Mouse (Mus musculus) B cell, adult 2 months (primary cell): ENCODE data around the gene Opn3.

ENCODE experiments used
- DNase-seq, 2 experiments: peaks; one replicate each; pipeline ENCODE4 v3.0.0; 2022

Opn3 gene

DNA sequence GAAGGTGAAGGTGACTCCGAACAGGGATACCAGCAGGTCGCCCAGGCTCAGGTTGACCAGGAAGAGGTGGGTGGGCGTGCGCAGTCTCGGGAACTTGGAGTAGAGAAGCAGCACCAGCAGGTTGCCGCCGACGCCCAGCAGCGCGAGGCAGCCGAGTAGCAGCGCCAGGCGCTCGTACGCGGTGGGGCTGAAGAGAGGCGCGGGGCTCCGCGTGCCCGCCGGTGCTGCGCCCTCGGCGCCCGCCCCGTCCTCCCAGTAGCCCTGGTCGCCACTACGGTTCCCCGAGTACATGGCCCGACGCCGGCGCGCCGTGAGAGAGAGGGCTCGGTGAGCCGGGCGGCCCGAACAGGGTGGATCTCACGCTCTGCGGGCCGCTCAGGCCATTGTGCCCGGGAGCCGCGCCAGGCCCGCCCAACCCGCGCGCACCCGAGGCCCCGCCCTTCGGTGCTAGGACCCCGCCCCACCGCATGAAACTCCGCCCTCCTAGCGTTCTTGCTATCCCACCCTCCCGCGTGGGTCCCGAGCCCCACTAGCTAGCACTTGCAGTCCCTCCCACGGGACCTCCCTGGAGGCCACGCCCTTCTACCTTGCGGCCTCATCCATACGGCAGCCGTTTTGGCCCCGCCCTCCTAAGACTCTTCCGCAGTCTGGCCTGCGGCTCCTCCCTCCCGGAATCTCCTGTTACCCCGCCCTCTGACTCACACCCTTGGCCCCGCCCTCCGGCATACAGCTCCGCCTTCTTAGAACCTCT is at the start of gene Opn3, which contains the start of gene Chml:
Gene Opn3 (minus strand): TSS at position 531 of the 751 bp plus-strand sequence.
Gene Chml (minus strand): TSS at position 656 of the 751 bp plus-strand sequence.
- DNase-seq: peak; percentile 99 to 100

DNA sequence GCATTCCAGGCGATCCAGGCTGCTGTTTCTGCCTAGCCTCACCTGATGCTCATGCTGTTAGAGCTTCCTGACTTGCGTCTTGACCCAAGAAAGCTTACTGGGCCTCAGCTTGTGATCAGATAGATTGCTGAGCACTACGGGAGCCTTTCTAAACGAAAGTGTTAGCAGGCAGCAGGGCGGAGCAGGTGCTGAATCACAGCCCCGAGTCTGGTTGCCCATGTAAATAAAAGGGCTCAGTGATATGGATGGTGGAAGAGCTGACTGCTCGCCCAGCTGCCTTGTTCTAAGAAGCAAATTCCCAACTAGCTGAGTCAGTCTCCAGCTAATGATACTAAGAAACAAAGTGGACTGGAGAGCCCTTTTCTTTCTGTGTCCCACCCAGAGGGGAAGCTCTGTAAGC is 33.2 kb upstream of the Opn3 start:
- DNase-seq: no peak

DNA sequence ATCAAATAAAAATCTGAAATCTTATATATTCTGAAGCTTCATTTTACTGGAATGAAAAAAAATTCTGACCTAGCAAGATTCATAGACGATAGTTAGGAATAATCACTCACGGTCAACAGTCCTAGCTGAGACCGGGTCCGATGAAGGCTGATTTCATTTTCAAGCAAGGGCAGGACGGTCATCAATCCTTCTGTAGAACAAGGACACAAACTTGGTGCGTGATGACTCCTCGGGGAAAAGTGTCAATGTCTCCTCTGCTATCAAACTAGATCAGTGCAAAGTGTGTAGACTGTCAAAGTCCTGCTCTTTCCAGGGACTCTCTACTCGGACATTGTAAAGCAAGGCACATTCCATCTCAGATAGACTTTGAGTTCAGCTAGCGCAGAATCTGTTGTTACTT is 24.3 kb upstream of the Opn3 start:
- DNase-seq: no peak

DNA sequence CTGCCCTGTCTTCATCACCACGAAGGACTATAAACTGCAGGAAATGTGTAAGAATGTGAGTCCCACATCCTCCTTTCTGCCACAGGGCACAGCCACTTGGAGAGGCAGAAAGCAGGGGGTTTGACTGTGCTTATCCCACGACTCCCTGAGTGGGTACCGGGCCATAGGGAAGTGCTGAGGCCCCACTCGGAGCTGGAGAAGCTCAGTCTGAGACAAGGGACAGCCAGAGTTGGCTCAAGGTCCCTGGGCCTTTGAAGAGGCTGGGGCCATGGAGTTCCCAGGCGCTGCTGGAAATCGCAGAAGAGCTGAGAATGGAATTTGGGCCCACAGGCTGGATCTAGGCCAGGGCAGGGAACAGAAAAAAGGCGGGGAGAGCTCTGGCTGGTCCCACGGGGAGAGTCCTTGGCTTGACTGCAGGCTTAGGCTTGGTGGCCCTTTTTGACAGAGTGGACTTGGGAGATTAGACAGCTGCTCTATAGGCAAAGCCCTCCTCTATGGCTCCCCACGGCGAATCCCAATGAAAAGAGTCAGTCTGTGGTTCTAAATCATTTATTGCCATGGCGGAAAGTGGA is 19.8 kb upstream of the Opn3 start:
- no peak for DNase-seq

DNA sequence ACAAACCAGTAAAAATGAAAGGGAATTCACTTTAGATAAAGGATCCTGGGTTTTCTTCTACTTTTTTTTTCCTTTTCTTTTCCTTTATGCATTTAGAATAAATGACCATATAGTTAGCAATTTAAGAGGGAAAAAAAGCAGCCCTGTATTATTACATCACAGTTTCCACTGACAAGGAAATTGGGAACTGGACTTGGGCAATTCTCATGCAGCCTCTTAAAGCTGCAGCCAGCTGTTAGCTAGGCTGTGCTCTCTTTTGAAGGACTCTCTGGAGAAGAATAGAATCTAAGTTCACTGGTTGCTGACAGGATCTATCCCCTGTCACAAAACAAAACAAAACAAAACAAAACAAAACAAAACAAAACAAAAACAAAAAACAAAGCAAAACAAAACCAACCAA is 15.4 kb upstream of the Opn3 start:
- no peak for DNase-seq

DNA sequence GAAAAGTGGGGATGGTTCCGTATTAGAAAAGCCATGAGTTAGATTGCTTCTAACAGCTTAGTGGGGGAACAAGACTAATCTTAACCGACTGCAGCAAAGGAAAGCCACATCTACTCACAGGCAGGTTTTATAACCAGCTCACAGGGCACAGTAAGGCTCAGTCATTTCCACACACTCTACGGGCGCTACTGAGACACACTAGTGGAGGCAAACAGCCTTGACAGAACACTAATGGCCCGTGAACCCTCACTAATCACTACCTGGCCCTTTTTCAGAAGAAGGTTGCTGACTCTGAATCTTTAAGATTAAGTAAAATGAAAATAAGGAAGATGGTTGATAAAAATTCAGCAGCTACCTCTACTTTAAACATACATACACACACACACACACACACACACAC is 15.0 kb upstream of the Opn3 start:
- no peak for DNase-seq

DNA sequence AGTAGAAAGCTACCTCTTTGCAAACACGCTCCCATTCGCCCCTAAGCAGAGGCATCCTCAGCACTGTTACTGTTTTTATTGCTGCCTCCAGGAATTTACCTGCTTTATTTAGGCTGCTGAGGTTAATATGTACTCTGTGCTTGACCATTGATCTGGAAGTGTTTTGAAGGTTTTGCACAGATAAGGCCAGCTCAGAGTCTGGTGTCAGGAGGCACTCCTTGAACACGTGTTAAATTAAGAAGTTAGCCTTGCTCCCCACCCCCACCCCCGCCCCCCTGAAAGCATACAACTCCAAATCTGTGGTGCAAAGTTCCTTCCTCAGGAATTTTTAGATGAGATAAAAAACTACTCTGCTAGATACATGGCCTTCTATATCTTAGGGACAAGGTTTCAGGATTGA is 8.6 kb upstream of the Opn3 start:
- DNase-seq: no peak

DNA sequence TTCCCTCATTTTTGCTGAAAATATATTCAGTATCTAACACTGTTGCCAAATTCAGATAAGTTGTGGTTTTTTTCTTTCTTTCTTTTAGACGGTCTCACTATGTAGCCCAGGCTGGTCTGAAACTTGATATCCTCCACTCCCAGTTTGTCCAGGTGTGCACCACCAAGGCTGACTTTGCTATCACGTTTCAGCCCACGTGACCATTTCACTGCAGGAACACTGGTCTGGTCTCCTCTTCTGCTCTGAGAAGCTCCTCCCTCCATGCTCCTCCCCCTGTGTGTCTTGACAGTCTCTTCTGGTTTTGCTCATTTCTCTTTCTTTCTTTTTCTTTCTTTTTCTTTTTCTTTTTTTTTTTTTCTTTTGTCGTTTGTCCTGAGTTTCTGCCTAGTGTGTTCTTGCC is 7.2 kb upstream of the Opn3 start:
- peak; percentile 5 to 12 for DNase-seq

DNA sequence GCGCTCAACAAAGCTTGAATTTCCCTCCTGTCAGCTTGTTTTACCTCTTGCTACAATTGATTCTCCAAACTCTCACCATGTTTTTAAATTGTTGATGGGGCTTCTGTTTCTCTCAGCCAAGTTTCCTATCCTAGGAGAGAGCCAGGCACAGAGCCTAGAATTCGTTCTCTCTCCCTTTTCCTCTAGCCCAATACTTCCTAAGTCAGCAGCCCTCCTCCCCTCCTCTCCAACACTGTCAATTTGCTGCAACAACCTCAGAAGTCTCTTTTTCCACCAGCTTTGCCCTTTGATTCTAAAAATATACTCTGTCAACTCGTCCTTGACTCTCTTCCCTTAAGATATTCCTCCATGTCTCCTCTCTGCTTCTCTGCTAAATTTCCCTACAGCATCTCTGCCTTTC is 6.8 kb upstream of the Opn3 start:
- DNase-seq: no peak

DNA sequence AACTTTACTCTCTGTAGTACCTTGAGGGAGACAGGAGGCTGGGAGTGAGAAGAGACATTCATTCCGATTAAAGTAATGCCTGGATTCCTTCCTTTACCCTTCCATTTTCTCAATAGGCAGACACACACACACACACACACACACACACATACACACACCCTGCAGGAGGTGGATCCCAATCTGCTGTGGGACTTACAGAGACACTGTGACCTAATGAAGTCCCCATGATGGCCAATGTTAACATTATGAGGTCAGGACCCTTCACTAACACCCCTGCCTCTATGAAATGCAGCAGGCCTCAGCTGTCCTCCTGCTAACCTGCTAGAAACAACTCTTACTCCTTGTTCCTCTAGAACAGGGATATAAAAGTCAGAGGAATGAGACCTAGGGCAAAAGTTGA is 5.7 kb upstream of the Opn3 start, which contains the start of gene Wdr64:
Gene Wdr64 (plus strand): TSS at position 301 of the 400 bp plus-strand sequence.
- DNase-seq: no peak

DNA sequence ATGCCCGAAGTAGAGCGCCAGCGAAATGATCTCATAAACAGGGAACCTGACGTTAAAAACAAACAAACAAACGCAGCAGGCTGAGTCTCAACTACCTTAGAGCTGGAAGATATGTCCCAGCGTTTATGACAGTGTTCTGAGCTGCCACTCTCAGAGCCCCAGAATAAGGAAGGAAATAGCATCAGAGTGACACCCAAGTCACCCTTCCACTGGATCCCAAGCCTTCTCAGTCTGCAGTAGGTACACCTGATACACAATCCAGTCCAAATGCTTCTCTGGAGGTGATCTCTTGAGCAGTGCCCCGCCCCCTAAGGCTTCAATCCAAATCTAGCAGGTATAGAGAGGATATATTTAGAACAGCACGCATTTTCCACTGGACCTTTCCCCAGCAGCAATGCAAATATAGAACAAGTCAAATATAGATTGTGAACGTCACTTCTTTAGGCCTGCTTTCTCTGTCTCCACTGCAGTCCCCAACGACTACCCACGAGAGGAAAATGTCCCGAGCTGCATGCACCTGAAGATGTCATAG is 919 bp upstream of the Opn3 start:
- peak; percentile 38 to 40 for DNase-seq

DNA sequence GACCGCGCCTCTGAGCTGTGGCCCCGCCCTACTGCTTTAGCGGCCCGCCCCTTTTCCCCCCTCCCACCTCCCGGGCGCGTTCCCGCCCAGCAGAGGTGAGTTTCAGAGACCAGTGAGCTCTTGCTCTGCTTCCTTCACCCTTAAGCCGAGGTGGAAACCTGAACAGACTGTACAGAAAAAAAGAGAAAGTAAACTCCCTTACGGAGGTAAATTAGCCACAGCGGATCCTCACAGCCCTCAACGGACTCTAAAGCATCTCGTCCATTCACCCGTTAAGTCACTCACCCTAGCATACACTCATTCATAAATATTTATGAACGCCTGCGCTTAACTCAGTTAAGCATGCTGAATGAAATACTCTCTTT is 403 bp upstream of the Opn3 start:
- no peak for DNase-seq

DNA sequence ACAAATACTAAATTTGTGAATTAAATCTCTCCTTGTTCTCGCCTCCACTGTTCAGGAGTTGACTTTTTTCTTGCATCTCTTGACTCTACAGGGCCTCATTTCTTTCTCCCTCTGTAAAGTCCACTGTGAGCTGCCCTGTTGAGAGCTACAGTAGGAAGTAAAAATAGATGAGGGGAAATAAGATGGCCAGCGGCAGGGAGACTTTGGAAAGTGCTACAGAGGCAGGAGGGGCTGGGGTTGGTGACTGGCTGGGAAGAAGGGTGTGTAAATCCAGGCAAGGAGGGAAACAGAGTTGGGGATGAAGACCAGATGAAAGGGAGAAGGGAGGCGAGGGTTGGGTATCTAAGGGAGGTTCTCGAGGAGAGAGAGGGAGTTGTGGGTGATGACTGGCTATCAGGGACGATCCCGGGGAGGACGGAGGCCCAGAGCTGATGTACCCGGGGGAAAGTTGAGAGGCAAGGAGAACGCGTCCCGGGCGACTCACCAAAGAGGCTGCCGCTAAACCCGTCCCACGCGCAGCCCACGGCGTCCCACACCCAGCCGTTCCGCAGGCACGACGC is 810 bp downstream of the Opn3 start:
- DNase-seq: peak in 1 of 2 experiments; percentile 21

DNA sequence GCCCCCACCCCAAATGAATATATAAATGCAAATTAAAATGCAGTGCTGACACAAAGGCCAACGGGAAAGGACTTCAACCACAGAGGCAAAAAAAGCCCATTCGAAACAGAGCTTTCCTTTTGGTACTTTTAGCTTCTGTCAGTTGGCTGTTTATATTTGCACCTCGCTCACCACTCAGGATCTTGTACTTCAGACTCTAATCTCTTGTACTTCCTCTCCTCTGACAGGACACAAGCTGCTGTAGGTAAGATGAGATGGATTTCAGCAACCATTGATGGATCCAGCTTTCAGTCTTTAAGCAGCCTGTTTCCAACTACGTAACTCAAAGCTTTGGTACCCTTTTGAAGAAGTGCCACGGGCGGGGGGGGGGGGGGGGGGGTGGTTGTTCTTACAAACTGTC is 11.6 kb downstream of the Opn3 start:
- no peak for DNase-seq

DNA sequence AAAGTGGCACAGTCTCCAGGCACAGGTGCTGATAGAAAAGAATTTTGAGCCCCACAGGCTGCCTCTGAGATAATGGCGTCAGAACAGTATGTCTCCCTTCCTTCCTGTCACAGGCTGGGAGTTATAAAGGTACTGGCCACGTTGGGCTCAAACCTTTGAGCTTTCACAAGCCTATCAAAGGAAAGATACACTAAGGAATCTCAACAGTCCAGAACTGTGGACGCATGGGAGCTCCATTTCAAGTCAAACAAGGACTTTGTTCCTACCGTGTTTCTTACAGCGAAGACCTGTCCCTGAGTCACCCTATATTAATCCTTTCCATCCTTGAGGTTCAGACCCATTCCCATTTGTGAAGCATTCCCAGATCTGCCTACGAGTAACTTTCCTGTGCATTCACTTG is 15.1 kb downstream of the Opn3 start:
- no peak for DNase-seq

DNA sequence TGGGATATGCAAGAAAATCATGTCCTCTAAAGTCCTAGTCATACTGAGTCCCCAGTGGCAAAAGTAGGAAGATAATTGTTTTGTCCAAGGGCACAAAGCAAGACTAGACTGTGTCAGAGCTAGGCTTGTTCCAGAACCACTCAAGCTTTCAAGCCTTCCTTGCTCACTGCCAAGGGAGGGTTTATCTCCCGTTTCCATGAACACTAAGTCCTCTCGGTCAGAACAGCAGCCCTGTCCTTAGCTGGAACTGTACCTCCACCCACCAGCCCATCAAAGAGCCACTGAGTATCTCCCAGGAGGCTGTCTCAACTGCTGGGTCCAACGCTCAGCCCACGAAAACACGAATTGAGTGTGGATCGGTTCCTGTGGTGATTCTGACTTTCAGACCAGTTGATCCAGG is 17.5 kb downstream of the Opn3 start:
- no peak for DNase-seq

DNA sequence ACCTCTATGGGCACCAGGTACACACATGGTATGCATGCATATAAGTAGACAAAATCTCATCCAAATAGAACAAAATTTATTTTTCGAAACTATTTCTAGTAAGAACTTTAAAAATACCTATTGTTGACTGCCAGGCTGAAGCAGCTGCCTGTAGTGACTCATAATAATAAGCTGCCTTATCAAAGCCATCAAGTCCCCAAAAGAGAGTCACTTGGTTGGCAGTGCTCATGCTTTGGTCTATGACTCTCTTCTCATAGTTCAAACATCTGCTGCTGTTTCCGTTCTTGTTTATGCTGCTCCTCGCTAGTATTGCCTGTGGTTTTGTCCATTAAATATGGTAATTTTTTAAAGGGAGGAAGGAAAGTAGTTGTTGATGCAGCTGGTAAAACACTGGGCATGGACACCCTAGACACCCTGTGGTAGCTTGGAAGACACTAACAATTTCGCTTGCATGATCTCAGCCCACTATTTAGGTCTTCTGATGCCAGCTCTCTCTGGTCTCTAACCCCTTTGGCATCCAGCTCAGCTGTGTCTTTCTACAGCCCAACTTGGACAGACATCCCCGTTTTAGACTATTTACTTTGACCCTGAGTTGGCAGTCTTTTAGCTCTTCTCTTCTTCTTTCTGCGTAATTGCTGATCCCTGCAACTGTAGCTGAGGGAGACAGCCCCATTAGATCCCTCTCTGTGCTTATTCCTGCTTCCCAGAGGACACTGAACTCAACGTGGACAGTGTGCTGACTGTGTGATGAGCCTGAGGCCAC is 18.8 kb downstream of the Opn3 start:
- DNase-seq: no peak

DNA sequence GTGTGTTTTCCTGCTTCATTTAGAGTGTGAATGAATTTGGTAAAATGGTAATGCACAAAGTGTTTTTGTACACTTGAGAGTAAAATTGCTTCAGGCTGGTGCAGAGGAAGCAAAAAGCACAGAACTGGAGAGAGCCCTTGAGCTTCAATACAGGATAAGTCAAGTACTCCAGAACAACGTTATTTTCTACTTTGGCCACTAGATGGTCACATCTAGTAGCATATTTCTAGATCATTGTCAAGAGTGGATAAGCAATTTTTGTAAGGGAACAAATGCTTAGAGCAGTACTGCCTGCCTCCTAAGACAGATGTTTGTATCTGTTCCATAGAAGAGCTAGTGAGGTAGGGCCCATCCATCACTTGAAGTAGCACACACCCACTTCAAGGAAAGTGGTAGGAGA is 20.9 kb downstream of the Opn3 start:
- no peak for DNase-seq

DNA sequence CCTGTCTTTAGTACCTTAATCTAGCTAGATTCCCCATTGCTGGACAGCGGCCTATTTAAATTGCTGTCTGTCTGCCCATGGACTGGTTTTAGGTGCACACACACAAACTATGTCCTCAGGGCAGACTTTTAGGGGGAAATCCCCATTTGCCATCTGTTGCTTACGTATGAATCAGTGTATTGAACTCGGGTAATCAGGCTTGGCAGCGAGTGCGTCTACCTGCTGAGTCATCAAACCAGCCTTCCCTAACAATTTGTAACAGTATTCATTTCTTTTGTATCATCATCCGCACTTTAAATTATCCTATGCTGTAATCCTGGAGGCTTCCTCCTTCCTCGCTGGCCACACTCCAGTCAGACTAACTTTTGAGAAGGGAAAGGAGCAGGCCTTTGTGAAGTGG is 22.5 kb downstream of the Opn3 start:
- no peak for DNase-seq

DNA sequence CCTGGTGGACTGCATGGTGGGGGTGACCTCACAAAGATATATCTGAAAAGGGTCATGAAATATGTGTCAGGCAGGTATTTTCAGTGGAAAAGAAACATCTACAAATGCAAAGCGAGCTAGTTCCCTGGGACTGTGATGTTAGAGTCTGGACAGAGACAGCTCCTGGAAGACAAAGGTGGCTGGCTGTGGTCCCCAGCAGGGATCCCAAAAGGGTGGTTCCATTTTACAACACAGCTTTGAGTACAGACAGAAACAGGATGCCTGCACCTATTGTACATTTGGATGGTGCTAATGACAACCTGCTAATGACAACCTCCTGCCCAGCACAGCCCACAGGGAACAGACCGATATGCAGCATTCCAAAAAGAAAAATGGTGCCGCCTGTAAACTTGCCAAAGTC is 23.1 kb downstream of the Opn3 start:
- DNase-seq: no peak

DNA sequence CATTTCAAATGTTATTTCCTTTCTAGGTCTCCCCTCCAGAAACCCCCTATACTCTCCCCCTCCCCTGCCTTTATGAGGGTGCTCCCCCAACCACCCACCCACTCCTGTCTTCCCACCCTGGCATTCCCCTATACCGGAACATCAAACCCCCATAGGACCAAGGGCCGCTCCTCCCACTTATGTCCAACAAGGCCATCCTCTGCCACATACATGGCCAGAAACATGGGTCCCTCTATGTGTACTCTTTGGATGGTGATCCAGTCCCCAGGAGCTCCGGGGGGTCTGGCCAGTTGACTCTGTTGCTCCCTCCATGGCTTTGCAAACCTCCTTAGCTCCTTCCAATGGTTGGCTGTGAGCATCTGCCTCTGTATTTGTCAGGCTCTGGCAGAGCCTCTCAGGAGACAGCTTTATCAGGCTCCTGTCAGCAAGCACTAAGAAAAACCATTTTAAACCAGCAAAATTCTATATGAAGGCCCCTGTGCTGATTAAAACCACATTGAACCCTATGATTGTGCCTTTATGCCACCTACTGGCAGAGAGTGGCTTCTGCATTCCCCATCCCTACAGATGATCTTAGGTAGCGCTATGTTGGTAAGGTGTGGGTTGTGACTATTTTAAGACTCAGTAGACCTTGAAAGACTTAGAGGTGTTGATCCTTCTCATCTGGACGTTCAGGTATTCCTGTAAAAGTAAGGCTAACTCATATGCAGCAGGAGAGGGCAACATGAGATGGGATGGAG is 23.7 kb downstream of the Opn3 start:
- peak; percentile 62 to 63 for DNase-seq

DNA sequence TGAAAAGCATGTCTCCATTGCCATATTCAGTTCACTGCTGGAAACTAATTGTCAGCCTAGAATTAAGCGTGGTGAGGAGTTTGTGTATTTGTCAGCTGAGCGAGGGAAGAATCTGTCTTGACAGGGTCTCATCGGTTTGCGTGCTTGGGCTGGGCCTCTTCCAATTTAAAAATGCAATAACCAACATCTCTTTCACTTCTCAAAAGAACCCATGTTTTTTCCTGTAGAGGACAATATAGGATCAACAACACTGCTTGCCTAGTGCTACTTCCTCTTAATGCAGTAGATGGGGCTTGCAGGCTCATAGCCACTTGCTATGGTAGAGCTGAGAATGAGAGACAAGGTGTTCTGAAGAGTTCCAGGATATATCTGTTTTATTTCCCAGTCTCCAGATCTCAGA is 32.7 kb downstream of the Opn3 start:
- DNase-seq: peak in 1 of 2 experiments; percentile 28

DNA sequence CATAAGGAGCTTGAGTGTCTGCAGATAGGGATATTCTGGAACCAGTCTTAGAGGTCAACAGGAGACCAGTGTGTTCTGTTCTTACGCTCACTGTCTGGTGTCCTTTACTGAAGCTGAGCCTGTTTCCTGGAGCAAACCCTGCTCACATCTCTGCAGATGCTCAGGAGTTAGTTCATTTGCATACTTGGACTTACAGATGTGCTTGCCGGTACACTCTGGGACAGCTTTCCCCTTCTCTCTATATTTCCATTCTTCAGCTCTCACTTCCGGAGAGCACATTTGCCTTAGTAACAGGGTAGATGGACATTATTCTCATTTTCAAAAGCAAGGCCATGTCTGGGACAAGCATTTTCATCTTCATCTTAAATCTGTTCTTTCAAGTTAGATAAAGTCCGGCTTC is 44.0 kb downstream of the Opn3 start:
- no peak for DNase-seq
